Mouse (Mus musculus) cerebellum, adult (tissue): ENCODE data around the gene Mylk2.

Experiments used
- ATAC-seq: cut with Nextera tagmentation; 2 replicates; pipeline ENCODE4 v1.9.2; 2017; ENCODE audit warnings: mild to moderate bottlenecking, moderate library complexity, mixed read lengths; ENCODE audit not compliant: insufficient number of reproducible peaks, low FRiP score, low TSS enrichment

Mylk2 gene

GRCm38 (mm10) chr2:152911031-152911430 lies at the start of gene Mylk2:
Gene Mylk2 (plus strand): TSS chr2:152911352.
- ATAC-seq: no peak

DNA sequence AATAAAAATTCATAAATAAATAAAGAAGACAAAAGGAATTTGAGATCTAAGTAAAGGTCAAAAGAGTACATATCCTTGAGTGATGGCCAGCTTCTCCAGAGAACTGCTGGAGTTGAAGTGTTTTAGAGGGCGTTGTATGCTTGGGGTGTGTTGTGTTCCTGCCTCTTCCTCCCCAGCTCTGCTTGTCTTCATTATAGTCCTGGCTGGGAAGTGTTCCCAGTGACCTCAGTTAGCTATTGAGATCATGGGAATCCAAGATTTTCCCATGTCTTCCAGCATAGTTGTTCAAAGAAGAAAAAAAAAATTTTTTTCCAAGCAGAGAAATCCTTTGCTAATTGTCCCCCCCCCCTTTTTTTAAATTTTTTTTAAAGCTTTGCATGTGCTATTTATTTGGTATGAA lies 49.3 kb upstream of the Mylk2 start:
- no peak for ATAC-seq

- no peak for ATAC-seq
These were observed 48.5 kb upstream of the Mylk2 start for GRCm38 (mm10) chr2:152862638-152863037.

DNA sequence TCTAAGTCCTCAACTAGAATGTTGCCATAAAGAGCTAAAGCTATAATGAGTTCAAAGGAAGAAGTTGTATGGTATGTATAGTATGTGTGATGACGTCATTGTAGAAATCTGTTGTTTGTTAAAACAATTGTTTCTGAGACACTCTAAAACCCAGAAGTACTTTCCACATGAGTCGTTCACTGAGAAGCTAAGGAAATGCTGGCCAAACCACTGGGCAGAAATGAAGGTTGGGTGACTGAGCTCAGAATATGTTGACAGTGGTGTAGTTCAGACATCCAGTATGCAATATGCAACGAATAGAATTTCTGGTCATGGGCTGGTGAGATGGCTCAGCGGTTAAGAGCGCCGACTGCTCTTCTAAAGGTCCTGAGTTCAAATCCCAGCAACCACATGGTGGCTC lies 47.8 kb upstream of the Mylk2 start:
- no peak for ATAC-seq

DNA sequence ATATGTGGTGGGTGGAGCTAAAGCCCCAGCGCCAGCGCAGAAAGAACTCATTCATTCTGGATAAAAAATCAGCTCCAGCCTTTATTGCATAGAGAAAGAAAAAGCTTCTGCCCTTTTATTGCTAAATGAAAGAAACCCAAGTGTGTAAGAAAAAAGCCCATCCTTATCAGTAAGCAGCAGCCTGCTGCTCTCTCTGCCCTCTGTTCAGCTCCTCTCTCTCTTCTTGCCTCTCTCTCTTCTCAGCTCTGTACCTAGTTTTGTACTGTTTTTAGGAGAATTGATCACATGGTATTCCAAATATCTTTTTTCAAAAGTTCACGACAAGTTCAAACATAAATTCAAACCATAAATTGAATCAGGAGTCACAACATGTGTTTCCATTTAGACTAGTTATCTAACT lies 32.9 kb upstream of the Mylk2 start:
- ATAC-seq: no peak

DNA sequence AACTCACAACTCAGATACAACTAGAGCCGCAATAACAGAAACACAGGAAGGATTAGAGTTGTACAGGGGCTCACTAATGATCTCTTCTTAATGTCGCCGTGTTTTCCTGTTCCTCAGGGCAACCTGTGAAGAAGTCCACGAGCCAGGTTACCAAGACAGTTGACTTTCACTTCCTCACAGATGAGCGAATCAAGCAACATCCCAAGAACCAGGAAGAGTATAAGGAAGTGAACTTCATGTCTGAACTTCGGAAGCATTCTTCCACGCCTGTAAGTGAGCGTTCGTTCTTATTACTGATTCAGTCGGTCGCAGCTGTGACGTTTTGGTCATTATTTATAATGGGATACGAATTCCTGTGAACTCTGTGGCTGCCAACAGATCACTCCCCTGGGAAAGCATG lies 30.3 kb upstream of the Mylk2 start:
- no peak for ATAC-seq

DNA sequence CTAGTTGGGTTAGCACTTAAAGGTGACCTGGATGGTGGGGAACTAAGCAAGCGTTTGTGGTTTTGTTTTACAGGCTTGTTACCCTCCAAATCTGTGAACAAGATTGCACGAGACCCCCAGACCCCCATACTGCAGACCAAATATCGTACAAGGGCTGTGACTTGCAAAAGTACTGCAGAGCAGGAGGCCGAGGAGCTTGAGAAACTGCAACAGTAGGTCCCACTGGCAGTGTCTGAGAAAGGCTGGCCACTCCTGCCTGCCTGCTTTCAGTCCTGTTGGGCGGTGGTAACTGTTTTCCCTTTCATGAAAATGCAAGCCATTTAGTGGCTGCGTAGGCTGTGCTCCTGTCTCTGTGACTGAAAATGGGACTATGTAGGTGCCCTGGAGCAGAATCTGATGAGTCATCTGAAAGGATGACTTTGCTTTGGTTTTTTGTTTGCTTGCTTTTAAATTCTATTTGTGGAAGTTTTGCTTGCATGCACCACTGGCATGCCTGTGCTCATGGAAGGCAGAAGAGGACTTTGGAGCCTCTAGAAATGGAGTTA lies 27.0 kb upstream of the Mylk2 start:
- ATAC-seq: no peak

DNA sequence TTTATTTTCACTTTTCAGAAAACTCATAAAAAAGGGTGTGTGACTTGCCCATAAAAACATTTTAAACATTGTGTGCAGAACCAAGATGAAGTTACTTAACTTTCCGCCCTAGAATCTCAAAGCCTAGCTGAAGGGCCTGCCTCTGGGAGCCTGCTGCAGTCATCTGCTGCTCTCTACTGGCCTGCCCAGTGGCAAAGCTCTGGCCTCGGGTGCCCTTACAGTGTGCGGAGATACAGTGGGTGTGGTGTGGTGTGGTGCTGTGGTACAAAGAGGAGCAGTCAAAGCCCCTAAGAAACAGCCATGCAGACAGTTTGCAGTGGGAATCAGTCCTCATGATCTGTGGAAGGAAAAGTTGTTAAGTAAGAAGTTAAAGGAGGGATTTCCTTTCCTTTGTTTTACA lies 23.9 kb upstream of the Mylk2 start:
- ATAC-seq: no peak

GRCm38 (mm10) chr2:152888774-152889173 lies 22.4 kb upstream of the Mylk2 start:
- no peak for ATAC-seq

GRCm38 (mm10) chr2:152895834-152896233 lies 15.3 kb upstream of the Mylk2 start:
- ATAC-seq: no peak

DNA sequence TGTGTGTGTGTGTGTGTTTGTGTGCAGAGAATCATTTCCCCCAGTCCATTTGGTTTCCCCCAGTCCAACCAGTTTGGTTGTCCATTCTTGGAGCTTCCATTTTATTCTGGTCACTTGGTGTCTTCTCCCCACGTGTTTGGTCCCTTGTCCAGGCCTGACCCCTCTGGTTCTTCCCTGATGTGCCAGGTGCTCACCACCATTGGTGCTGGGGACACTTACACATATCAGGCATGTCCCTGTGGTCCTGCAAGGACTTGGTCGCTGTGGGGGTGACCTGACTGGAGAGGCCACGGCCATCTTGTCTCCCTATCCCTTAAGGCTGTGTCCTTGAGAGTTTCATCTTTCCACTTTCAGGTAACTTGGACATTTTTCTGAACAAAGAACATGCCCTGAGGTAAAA lies 14.2 kb upstream of the Mylk2 start:
- ATAC-seq: no peak

DNA sequence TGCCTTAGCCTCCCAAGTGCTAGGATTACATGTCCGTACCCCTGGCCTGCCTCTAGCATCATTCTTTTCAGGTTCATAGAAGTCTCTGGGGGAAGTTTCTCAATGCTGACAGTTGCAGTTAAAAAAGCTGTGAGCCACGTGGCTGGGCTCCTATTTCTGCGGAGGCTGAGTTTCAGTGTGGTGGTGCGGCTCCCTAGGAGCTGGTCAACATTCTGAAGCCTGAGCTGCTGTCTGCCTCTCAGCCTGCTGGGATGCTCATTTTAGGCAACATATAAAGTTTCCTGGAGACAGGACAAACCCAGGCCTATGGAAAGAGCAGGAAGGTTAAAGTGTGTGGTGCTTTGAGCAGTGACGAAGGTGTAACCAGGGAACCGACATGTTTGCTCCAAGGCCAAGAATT lies 12.1 kb upstream of the Mylk2 start:
- no peak for ATAC-seq

- no peak for ATAC-seq
These were observed 9.9 kb upstream of the Mylk2 start for GRCm38 (mm10) chr2:152901296-152901695.

GRCm38 (mm10) chr2:152902658-152903057 lies 8.5 kb upstream of the Mylk2 start:
- ATAC-seq: no peak

- ATAC-seq: no peak
These were observed 7.6 kb upstream of the Mylk2 start for GRCm38 (mm10) chr2:152903586-152903985.

DNA sequence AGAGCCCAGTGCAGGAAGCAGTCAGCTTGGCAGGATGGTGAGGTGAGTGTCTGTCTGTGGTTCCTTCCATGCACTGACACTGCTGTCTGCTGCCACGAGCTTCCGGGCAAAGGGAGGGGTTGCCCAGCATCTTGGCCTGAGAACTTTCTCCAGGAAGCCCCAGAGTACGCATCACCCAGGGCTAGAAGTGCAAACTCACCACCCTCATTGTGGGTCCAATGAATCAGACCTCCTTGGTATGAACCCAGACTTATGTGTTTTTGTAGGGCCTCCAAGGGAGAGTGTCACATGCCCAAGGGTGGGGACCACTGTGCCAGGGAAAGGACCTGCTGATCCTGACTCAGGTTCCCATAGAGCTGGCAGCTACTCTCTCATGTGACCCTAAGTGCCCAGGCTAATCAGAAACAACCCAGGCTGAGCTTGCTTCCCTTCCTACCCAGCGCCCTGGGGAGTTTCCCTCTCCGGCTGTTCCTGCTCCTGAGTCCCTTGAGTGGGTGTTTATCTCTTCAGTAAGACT lies 7.0 kb upstream of the Mylk2 start:
- no peak for ATAC-seq

- ATAC-seq: no peak
These were observed 5.9 kb upstream of the Mylk2 start for GRCm38 (mm10) chr2:152905036-152905829.

GRCm38 (mm10) chr2:152906274-152907037 lies 4.7 kb upstream of the Mylk2 start:
- no peak for ATAC-seq

- ATAC-seq: no peak
These were observed 3.8 kb upstream of the Mylk2 start for GRCm38 (mm10) chr2:152907114-152907943.

DNA sequence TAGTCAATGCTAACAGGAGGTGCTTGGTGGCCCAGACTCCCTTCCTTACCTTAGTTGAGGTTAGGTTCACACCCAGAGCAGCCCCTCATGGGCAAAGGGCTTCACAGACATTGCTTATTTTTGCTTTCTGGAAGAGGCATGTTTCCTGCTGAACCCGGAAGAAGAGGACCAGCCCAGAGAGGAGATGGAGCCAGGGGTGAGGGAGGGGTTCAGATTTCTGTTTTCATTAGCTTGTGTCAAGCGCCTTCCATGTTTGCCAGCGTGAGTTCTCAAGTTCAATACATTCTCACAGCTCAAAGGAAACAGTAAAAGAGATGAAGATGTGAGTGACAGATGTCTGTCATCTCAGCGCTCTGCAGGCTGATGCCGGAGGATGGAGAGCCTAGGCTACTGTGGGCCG lies 1.3 kb upstream of the Mylk2 start:
- ATAC-seq: no peak
